Mouse (Mus musculus) brain, embryonic 14.5 days (tissue): ENCODE measurements around the gene Csrp3.

Experiments
- CTCF ChIP-seq: fragments of 200-500 bp; IDR thresholded peaks from 2 replicates; pipeline ENCODE4 v1.5.1; 2012; ENCODE audit warnings: inconsistent platforms, mild to moderate bottlenecking, moderate library complexity, borderline replicate concordance; ENCODE audit not compliant: insufficient read depth, insufficient read length; ENCODE audit errors: extremely low read depth
- POLR2A ChIP-seq: fragments of 200-500 bp; IDR thresholded peaks from 2 replicates; pipeline ENCODE4 v1.6.1; 2012; ENCODE audit warnings: mild to moderate bottlenecking, inconsistent platforms, borderline replicate concordance; ENCODE audit not compliant: poor library complexity, insufficient read depth, insufficient read length, severe bottlenecking; ENCODE audit errors: extremely low read depth

GRCm38 (mm10) chr7:48884266-48884611, 36.4 kb upstream of the Csrp3 start:
- TF ChIP-seq CTCF (no peak), POLR2A (no peak)
